Mouse (Mus musculus): ENCODE measurements at regions not wholly inside any gene's neighbourhood (a gene's known extent, or its start where the extent isn't known, plus 50 kb on each side); places are given as distances from the start of the nearest gene placed in this dataset.

- H3K9ac ChIP-seq (ENCODE audit: low read depth, low read length), result no peak overlapping the region
- no peak for ATAC-seq (replicated peaks; ENCODE audit: insufficient number of reproducible peaks, low FRiP score, low TSS enrichment)
- no peak overlapping the region for H3K27ac ChIP-seq (ENCODE audit: low read depth, low read length)
- no peak overlapping the region for H3K4me3 ChIP-seq (ENCODE audit: low read depth, low read length)
- H3K9me3 ChIP-seq (replicated peaks; ENCODE audit: control insufficient read depth, low read length), result no peaks in the 10 kb centered on the region
- no peaks in the 10 kb centered on the region for H3K27me3 ChIP-seq (ENCODE audit: control insufficient read depth, insufficient read depth, low read length)
- WGBS (ENCODE audit: insufficient replicate concordance), result 57% methylated on average over 7 of the region's 7 CpGs
- no peaks in the 10 kb centered on the region for H3K36me3 ChIP-seq (ENCODE audit: control insufficient read depth, insufficient read depth, low read length)
- H3K4me2 ChIP-seq, result no peak overlapping the region
- no peaks in the 10 kb centered on the region for H3K4me1 ChIP-seq (ENCODE audit: control insufficient read depth, insufficient read depth, low read length)
Observed at GRCm38 (mm10) chr5:148768346-148768745, 160.8 kb downstream of the Katnal1 start.

- no peak for ATAC-seq (replicated peaks; ENCODE audit: insufficient number of reproducible peaks, low FRiP score, low TSS enrichment)
- H3K27me3 ChIP-seq (ENCODE audit: control insufficient read depth, insufficient read depth, low read length), result no peaks in the 10 kb centered on the region
- no peaks in the 10 kb centered on the region for H3K9me3 ChIP-seq (replicated peaks; ENCODE audit: control insufficient read depth, low read length)
- H3K36me3 ChIP-seq (ENCODE audit: control insufficient read depth, insufficient read depth, low read length), result no peaks in the 10 kb centered on the region
- no peak overlapping the region for H3K4me2 ChIP-seq
- WGBS (ENCODE audit: insufficient replicate concordance), result 83% methylated on average over 7 of the region's 7 CpGs
- no peak overlapping the region for H3K27ac ChIP-seq (ENCODE audit: low read depth, low read length)
- H3K9ac ChIP-seq (ENCODE audit: low read depth, low read length), result no peak overlapping the region
- H3K4me3 ChIP-seq (ENCODE audit: low read depth, low read length), result no peak overlapping the region
- no peaks in the 10 kb centered on the region for H3K4me1 ChIP-seq (ENCODE audit: control insufficient read depth, insufficient read depth, low read length)
Observed at GRCm38 (mm10) chr5:148765993-148766392, 163.1 kb downstream of the Katnal1 start.

GRCm38 (mm10) chr5:148760108-148760507 lies 169.0 kb downstream of the Katnal1 start:
- WGBS (ENCODE audit: insufficient replicate concordance), result 80% methylated on average over 9 of the region's 9 CpGs
- no peak overlapping the region for H3K4me2 ChIP-seq
- no peak overlapping the region for H3K4me3 ChIP-seq (ENCODE audit: low read depth, low read length)
- H3K4me1 ChIP-seq (ENCODE audit: control insufficient read depth, insufficient read depth, low read length), result no peaks in the 10 kb centered on the region
- no peak overlapping the region for H3K27ac ChIP-seq (ENCODE audit: low read depth, low read length)
- no peaks in the 10 kb centered on the region for H3K36me3 ChIP-seq (ENCODE audit: control insufficient read depth, insufficient read depth, low read length)
- H3K27me3 ChIP-seq (ENCODE audit: control insufficient read depth, insufficient read depth, low read length), result no peaks in the 10 kb centered on the region
- H3K9ac ChIP-seq (ENCODE audit: low read depth, low read length), result no peak overlapping the region
- no peak for ATAC-seq (replicated peaks; ENCODE audit: insufficient number of reproducible peaks, low FRiP score, low TSS enrichment)
- no peaks in the 10 kb centered on the region for H3K9me3 ChIP-seq (replicated peaks; ENCODE audit: control insufficient read depth, low read length)

- no peak for ATAC-seq (replicated peaks; ENCODE audit: insufficient number of reproducible peaks, low FRiP score, low TSS enrichment)
- 77% methylated on average over 7 of the region's 7 CpGs for WGBS (ENCODE audit: insufficient replicate concordance)
- H3K27ac ChIP-seq (ENCODE audit: low read depth, low read length), result no peak overlapping the region
Observed at GRCm38 (mm10) chr5:148758786-148759185, 170.3 kb downstream of the Katnal1 start.

DNA sequence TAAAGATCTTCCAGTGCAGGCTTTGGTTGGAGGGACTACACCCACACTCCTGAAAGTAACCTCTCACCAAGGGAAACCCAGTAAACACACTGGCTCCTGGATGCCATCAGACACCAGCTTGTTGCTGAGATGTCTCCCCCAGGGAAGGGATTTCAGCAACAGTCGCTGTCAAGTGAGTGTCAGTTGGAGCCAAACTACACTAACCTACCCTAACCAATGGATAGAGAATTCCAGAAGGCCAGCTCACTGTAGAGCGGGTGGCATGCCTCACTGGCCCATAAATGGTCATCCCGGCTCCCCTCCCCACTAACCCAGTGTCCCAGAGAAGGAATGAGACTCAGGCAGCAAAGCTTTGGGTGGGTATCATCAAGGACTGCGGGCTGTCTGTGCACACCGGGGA lies 171.4 kb downstream of the Katnal1 start:
- H3K4me1 ChIP-seq (ENCODE audit: control insufficient read depth, insufficient read depth, low read length), result no peaks in the 10 kb centered on the region
- H3K27me3 ChIP-seq (ENCODE audit: control insufficient read depth, insufficient read depth, low read length), result no peaks in the 10 kb centered on the region
- H3K9me3 ChIP-seq (replicated peaks; ENCODE audit: control insufficient read depth, low read length), result no peaks in the 10 kb centered on the region
- no peak for ATAC-seq (replicated peaks; ENCODE audit: insufficient number of reproducible peaks, low FRiP score, low TSS enrichment)
- no peak overlapping the region for H3K4me2 ChIP-seq
- H3K9ac ChIP-seq (ENCODE audit: low read depth, low read length), result no peak overlapping the region
- WGBS (ENCODE audit: insufficient replicate concordance), result 64% methylated on average over 5 of the region's 5 CpGs
- H3K27ac ChIP-seq (ENCODE audit: low read depth, low read length), result no peak overlapping the region
- no peaks in the 10 kb centered on the region for H3K36me3 ChIP-seq (ENCODE audit: control insufficient read depth, insufficient read depth, low read length)
- no peak overlapping the region for H3K4me3 ChIP-seq (ENCODE audit: low read depth, low read length)

More at GRCm38 (mm10) chr5:148758786-148759185, 170.3 kb downstream of the Katnal1 start:
- Histone ChIP-seq H3K27me3 (ENCODE audit: control insufficient read depth, insufficient read depth, low read length) (no peaks in the 10 kb centered on the region), H3K4me2 (no peak overlapping the region), H3K4me1 (ENCODE audit: control insufficient read depth, insufficient read depth, low read length) (no peaks in the 10 kb centered on the region), H3K9me3 (replicated peaks; ENCODE audit: control insufficient read depth, low read length) (no peaks in the 10 kb centered on the region), H3K36me3 (ENCODE audit: control insufficient read depth, insufficient read depth, low read length) (no peaks in the 10 kb centered on the region), H3K4me3 (ENCODE audit: low read depth, low read length) (no peak overlapping the region), H3K9ac (ENCODE audit: low read depth, low read length) (no peak overlapping the region)

DNA sequence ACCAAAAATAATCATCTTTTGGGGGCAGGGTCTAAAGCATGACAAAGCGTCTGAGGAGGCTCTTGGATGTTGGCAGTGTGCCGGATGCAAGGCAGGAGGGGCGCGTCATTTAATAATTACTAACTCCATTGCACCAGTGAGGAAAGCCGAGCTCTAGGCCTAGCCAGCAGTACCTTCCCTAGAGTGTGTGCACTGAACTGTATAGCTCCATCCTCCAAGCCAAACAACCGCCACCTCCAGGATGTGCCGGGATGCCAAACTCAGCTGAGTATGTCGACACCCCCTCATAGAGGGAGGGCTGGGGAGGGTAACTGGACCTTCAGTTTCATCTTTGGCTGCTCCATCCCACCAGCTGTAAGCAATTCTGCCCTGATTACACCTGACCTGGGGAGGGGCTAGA lies 171.9 kb downstream of the Katnal1 start:
- H3K4me1 ChIP-seq (ENCODE audit: control insufficient read depth, insufficient read depth, low read length), result no peaks in the 10 kb centered on the region
- H3K4me2 ChIP-seq, result no peak overlapping the region
- H3K4me3 ChIP-seq (ENCODE audit: low read depth, low read length), result no peak overlapping the region
- H3K9me3 ChIP-seq (replicated peaks; ENCODE audit: control insufficient read depth, low read length), result no peaks in the 10 kb centered on the region
- no peak for ATAC-seq (replicated peaks; ENCODE audit: insufficient number of reproducible peaks, low FRiP score, low TSS enrichment)
- 78% methylated on average over 8 of the region's 8 CpGs for WGBS (ENCODE audit: insufficient replicate concordance)
- no peaks in the 10 kb centered on the region for H3K27me3 ChIP-seq (ENCODE audit: control insufficient read depth, insufficient read depth, low read length)
- no peak overlapping the region for H3K27ac ChIP-seq (ENCODE audit: low read depth, low read length)
- no peaks in the 10 kb centered on the region for H3K36me3 ChIP-seq (ENCODE audit: control insufficient read depth, insufficient read depth, low read length)
- no peak overlapping the region for H3K9ac ChIP-seq (ENCODE audit: low read depth, low read length)

- no peak overlapping the region for H3K4me2 ChIP-seq
- H3K9ac ChIP-seq (ENCODE audit: low read depth, low read length), result no peak overlapping the region
- no peaks in the 10 kb centered on the region for H3K36me3 ChIP-seq (ENCODE audit: control insufficient read depth, insufficient read depth, low read length)
- no peaks in the 10 kb centered on the region for H3K27me3 ChIP-seq (ENCODE audit: control insufficient read depth, insufficient read depth, low read length)
- no peak for ATAC-seq (replicated peaks; ENCODE audit: insufficient number of reproducible peaks, low FRiP score, low TSS enrichment)
- H3K27ac ChIP-seq (ENCODE audit: low read depth, low read length), result no peak overlapping the region
- H3K4me1 ChIP-seq (ENCODE audit: control insufficient read depth, insufficient read depth, low read length), result no peaks in the 10 kb centered on the region
- no peaks in the 10 kb centered on the region for H3K9me3 ChIP-seq (replicated peaks; ENCODE audit: control insufficient read depth, low read length)
- H3K4me3 ChIP-seq (ENCODE audit: low read depth, low read length), result no peak overlapping the region
- 77% methylated on average over 16 of the region's 16 CpGs for WGBS (ENCODE audit: insufficient replicate concordance)
Observed at GRCm38 (mm10) chr5:148756246-148756930, 172.7 kb downstream of the Katnal1 start.

GRCm38 (mm10) chr5:148755807-148756206 lies 173.3 kb downstream of the Katnal1 start:
- ATAC-seq (replicated peaks; ENCODE audit: insufficient number of reproducible peaks, low FRiP score, low TSS enrichment), result no peak
- H3K4me1 ChIP-seq (ENCODE audit: control insufficient read depth, insufficient read depth, low read length), result no peaks in the 10 kb centered on the region
- H3K4me3 ChIP-seq (ENCODE audit: low read depth, low read length), result no peak overlapping the region
- no peaks in the 10 kb centered on the region for H3K9me3 ChIP-seq (replicated peaks; ENCODE audit: control insufficient read depth, low read length)
- no peak overlapping the region for H3K4me2 ChIP-seq
- no peaks in the 10 kb centered on the region for H3K36me3 ChIP-seq (ENCODE audit: control insufficient read depth, insufficient read depth, low read length)
- WGBS (ENCODE audit: insufficient replicate concordance), result 79% methylated on average over 8 of the region's 8 CpGs
- H3K27ac ChIP-seq (ENCODE audit: low read depth, low read length), result no peak overlapping the region
- no peak overlapping the region for H3K9ac ChIP-seq (ENCODE audit: low read depth, low read length)
- H3K27me3 ChIP-seq (ENCODE audit: control insufficient read depth, insufficient read depth, low read length), result no peaks in the 10 kb centered on the region

DNA sequence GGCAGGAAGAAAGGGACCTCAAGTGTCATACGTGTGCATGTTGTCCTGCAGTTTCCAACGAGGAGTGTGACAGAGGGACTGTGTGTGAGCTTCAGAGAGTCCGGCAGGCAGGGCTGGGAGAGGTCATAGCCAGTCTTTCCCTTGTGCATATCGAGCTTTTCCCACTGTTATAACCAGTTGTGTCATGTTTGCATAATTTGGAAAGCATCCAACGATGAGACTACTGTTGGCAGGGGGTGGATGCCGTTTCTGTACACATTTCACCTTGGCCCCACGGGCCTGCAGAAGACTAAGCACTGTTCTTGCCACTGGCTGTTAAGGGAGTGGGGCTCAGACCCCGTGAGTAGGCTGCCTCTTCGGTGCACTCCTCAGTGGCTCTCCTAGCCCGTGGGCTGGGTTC lies 174.2 kb downstream of the Katnal1 start:
- no peak for ATAC-seq (replicated peaks; ENCODE audit: insufficient number of reproducible peaks, low FRiP score, low TSS enrichment)
- Histone ChIP-seq H3K27me3 (ENCODE audit: control insufficient read depth, insufficient read depth, low read length) (no peaks in the 10 kb centered on the region), H3K27ac (ENCODE audit: low read depth, low read length) (no peak overlapping the region), H3K4me3 (ENCODE audit: low read depth, low read length) (no peak overlapping the region), H3K4me2 (no peak overlapping the region), H3K9me3 (replicated peaks; ENCODE audit: control insufficient read depth, low read length) (no peaks in the 10 kb centered on the region), H3K4me1 (ENCODE audit: control insufficient read depth, insufficient read depth, low read length) (no peaks in the 10 kb centered on the region), H3K36me3 (ENCODE audit: control insufficient read depth, insufficient read depth, low read length) (no peaks in the 10 kb centered on the region), H3K9ac (ENCODE audit: low read depth, low read length) (no peak overlapping the region)
- 74% methylated on average over 10 of the region's 10 CpGs for WGBS (ENCODE audit: insufficient replicate concordance)

Measured in heart, embryonic 11.5 days (tissue).